Mouse (Mus musculus) kidney, embryonic 16.5 days (tissue): ENCODE data around the gene Tbc1d9b. TPM values are rescaled to one million over a fixed set of nuclear protein-coding genes. Genes with fewer than 3 reads are reported as not detected.

Experiments used
- ATAC-seq: fragments of 200-750 bp; cut with Nextera tagmentation; 2 replicates; pipeline ENCODE4 v1.8.0; 2017; ENCODE audit warnings: moderate TSS enrichment; ENCODE audit not compliant: low FRiP score, low TSS enrichment
- H3K27ac ChIP-seq: fragments of 300-500 bp; sonication (generic); 2 replicates; pipeline ENCODE4 v1.5.1; 2014; ENCODE audit warnings: low read length
- H3K27me3 ChIP-seq: fragments of 300-500 bp; sonication (generic); 2 replicates; pipeline ENCODE4 v1.6.1; 2014; ENCODE audit warnings: low read length, control low read depth, mixed read lengths; ENCODE audit not compliant: insufficient read depth
- H3K36me3 ChIP-seq: fragments of 300-500 bp; sonication (generic); 2 replicates; pipeline ENCODE4 v1.6.1; 2014; ENCODE audit warnings: low read length, control low read depth, mixed read lengths; ENCODE audit not compliant: insufficient read depth
- H3K4me1 ChIP-seq: fragments of 300-500 bp; sonication (generic); 2 replicates; pipeline ENCODE4 v1.6.1; 2014; ENCODE audit warnings: low read length, control low read depth, mixed read lengths; ENCODE audit not compliant: insufficient read depth
- H3K4me2 ChIP-seq: fragments of 300-500 bp; sonication (generic); replicated peaks from 2 replicates; pipeline ENCODE4 v1.6.1; 2014; ENCODE audit warnings: low read depth, low read length
- H3K4me3 ChIP-seq: fragments of 300-500 bp; sonication (generic); 2 replicates; pipeline ENCODE4 v1.5.1; 2014; ENCODE audit warnings: mild to moderate bottlenecking, low read length
- H3K9ac ChIP-seq: fragments of 300-500 bp; sonication (generic); replicated peaks from 2 replicates; pipeline ENCODE4 v1.6.1; 2014; ENCODE audit warnings: low read length
- H3K9me3 ChIP-seq: fragments of 300-500 bp; sonication (generic); 2 replicates; pipeline ENCODE4 v1.6.1; 2016; ENCODE audit warnings: low read length, control low read depth
- WGBS: fragments of 180-500 bp; shearing (Covaris S2); extraction: QIAGEN DNeasy Blood & Tissue Kit; methylation state at CpG from one replicate; pipeline ENCODE4 v1.1.7; 2014; 5-methylcytosine and 5-hydroxymethylcytosine counted together
- polyA plus RNA-seq: library from polyadenylated mRNA; unstranded; fragments of >200 nt; fragmentation: Nextera tagmentation; extraction: Ambion mirVana; gene quantifications from 2 replicates; pipeline ENCODE4 v1.2.1, GENCODE M21; 2015

The Tbc1d9b gene
- polyA plus RNA-seq, 1 experiment from 2014 or later = 44.3 TPM

DNA sequence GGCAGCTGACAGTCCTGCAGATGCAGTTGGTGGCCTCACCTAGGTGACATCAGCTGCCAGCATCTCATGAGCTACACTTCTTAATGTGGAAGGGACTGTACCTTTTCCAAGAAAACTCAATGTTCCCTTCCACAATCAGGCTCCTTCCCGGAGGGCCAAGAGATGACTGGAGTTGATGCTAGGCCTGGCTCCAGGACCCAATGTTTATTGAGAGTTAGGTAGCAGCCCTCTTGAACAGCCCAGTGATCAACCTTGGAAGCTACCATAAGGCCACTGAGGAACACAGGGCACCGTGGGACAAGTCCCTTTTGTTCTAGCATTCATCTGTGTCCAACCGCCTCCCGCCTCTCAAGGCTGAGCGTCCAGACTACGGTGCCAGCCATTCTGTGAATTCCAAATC lies 1.1 kb downstream of the Tbc1d9b start:
- WGBS = 86% methylated on average over 6 of the region's 6 CpGs

DNA sequence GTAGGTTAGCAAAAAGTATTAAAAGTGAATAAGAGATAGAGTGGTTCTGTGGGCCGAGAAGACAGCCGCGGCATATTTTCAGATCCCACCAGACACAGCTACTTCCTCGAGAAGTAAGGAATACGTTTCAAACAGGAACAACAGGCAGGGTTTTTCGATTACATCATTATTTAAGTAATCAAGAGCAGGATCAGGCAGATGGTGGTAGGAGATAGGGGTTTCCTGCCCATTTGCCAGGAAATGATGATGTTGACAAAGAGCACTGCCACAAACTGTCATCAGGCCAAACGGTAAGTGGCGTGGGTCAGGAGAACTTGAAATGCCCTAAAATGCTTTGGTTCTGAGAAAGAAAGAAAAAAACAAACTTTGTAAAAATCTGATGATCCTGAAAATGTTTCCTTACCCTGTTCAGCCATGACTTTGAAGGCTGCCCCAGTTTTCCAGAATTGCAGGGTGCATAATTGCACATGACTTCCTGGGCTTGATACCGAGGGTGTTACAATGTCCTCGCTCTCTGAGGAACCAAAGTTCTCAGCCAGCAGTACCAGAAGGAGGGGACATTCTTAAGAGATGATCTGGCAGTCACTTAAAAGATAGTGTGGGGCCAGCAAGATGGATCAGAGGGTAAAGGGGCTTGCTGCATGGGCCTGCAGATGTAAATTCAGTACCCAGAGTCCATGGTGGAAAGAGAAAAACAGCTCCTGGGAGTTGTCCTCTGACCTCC lies 3.1 kb downstream of the Tbc1d9b start:
- Histone ChIP-seq H3K36me3 (peaks cover 26% of the 10 kb centered on the region), H3K27ac (peak overlapping the region; percentile 43; the same call in 1 of the 2 replicates), H3K9me3 (no peaks in the 10 kb centered on the region), H3K4me2 (no peak overlapping the region), H3K9ac (no peak overlapping the region), H3K4me3 (no peak overlapping the region), H3K4me1 (peaks cover 14% of the 10 kb centered on the region), H3K27me3 (no peaks in the 10 kb centered on the region)
- ATAC-seq = no peak
- 74% methylated on average over 10 of the region's 10 CpGs for WGBS

More for the DNA sequence above, 1.1 kb downstream of the Tbc1d9b start:
- Histone ChIP-seq H3K36me3 (peaks cover 12% of the 10 kb centered on the region), H3K27me3 (no peaks in the 10 kb centered on the region), H3K4me3 (peak overlapping the region; percentile 73), H3K9ac (peak overlapping the region; percentile 96), H3K9me3 (no peaks in the 10 kb centered on the region), H3K4me1 (peaks cover 14% of the 10 kb centered on the region), H3K4me2 (peak overlapping the region; percentile 84), H3K27ac (no peak overlapping the region)
- no peak for ATAC-seq

DNA sequence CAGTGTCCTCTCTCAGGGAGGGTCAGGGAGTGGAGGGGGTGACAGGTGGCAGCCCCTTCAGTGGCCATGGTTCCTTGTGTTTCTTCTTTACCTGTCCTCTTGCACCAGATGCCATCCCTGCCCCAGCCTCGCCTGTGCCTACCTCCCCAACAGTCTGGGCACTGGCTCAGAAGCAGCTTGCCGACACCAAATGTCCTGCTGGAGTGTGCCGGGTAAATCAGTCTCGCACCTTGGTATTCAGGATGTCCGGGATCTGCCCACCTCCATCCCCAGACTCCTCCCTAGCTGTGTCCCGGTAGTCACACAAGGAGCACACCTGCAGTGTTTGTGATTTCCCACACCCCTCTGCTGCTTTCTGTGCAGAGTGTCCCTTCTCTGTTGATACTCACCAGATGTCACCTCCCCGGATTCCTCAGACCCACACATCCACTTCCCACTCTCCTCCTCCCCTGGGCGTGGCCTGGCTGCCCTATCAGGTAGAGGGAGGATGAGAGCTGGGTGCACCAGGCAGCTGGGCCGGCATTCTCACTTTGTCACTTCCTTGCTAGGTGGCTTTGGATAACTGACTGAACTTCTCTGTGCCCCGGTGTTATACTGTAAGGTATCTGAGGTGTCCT lies 7.1 kb downstream of the Tbc1d9b start:
- Histone ChIP-seq H3K9me3 (no peaks in the 10 kb centered on the region), H3K4me2 (no peak overlapping the region), H3K9ac (no peak overlapping the region), H3K4me1 (no peaks in the 10 kb centered on the region), H3K4me3 (no peak overlapping the region), H3K27me3 (no peaks in the 10 kb centered on the region), H3K36me3 (peaks cover 58% of the 10 kb centered on the region), H3K27ac (no peak overlapping the region)
- ATAC-seq = no peak
- WGBS = 65% methylated on average over 10 of the region's 10 CpGs

DNA sequence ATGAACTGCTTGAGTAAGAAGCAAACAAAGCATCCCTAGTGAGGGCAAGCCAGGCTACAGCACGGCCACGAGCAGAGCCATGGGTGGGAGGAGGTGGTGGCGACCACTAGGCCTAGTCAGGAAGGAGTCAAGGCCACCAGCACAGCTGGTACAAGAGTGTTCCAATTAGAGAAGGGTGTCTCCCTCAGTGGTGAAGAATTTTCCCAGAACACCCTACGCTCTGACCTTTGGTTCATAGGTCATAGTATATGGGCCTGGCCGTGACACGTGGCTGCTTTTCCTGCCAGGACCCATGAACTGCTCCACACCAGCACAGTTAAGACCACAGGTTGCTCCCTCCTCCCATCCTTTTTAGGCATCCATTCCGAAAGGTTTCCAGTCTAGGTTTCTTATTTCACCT lies 8.4 kb downstream of the Tbc1d9b start:
- Histone ChIP-seq H3K36me3 (peaks cover 62% of the 10 kb centered on the region), H3K27me3 (no peaks in the 10 kb centered on the region), H3K9ac (no peak overlapping the region), H3K27ac (no peak overlapping the region), H3K4me2 (no peak overlapping the region), H3K4me1 (no peaks in the 10 kb centered on the region), H3K4me3 (no peak overlapping the region), H3K9me3 (no peaks in the 10 kb centered on the region)
- WGBS = 75% methylated on average over 7 of the region's 7 CpGs
- no peak for ATAC-seq

DNA sequence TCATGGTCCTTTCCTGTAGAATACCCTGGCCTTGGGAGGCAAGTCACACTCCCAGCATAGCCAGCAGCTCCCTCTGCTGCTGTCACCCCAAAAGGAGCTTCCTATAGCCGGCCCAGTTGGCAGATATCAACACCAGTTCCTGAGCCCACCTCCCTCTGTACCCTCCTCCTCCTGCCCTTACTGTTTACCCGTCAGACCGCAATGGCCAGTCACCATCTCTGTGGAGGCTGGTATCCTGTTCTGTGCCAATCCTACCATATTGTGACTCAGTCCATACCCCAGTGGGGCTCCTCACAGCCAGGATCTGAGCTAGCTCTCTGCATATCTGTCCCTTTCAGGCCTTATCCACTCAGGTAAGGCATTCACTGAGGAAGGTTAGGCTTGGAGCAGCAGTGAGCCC lies 14.3 kb downstream of the Tbc1d9b start:
- Histone ChIP-seq H3K4me2 (no peak overlapping the region), H3K4me1 (no peaks in the 10 kb centered on the region), H3K9me3 (no peaks in the 10 kb centered on the region), H3K4me3 (no peak overlapping the region), H3K27me3 (no peaks in the 10 kb centered on the region), H3K9ac (no peak overlapping the region), H3K36me3 (peaks cover 78% of the 10 kb centered on the region), H3K27ac (no peak overlapping the region)
- ATAC-seq = no peak
- 89% methylated on average over 3 of the region's 3 CpGs for WGBS

DNA sequence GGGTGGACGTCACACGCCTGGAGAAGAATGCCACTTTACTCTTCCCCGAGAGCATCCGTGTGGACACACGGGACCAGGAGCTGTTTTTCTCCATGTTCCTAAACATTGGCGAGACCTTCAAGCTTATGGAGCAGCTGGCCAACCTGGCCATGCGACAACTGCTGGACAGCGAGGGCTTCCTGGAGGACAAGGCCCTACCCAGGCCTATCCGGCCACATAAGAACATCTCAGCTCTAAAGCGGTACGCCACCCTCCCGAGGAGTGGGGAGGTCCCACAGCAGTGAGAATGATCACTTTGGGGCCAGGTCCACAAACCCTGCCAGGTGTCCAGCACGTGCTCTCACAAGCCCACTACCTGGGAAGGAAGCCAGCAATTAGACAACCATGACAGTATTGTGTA lies 14.9 kb downstream of the Tbc1d9b start:
- Histone ChIP-seq H3K4me3 (no peak overlapping the region), H3K36me3 (peaks cover 78% of the 10 kb centered on the region), H3K27me3 (no peaks in the 10 kb centered on the region), H3K4me1 (no peaks in the 10 kb centered on the region), H3K27ac (no peak overlapping the region), H3K9ac (no peak overlapping the region), H3K9me3 (no peaks in the 10 kb centered on the region), H3K4me2 (no peak overlapping the region)
- 0 out of 2 replicates have a peak, but pooled peaks have one; percentile 43 for ATAC-seq
- WGBS = 96% methylated on average over 13 of the region's 13 CpGs

DNA sequence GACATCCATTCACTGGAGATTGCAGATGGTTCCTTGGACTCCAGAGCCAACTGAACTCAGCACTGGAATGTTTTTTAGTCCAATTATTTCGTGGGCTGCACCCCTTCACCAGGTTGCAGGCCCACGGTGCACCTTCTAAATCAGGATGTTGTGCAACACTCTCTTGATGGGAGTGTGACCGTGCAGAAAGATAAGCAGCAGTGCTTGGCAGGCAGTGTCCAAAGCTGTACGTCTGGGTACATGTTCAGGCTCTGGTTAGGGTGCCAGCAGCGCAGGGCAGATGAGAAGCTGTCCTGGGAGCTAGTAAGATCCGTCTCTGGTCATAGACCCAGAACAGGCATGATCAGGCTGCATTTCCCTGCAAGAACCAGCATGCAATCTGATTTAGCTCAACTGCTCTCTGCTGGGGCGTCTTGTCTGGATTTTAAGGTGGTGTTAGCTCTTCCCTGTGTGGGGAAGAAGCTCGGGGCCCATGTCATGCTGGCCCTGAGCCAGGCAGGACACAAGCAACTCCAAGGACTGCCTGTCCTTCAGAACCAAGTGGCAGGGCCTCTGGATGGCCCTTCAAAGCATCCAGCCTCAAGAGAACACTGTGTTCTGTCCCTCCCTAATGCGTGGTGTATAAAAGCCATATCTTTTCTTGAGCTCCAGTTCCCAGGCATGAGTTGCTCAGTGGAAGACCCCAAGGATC lies 16.2 kb downstream of the Tbc1d9b start:
- Histone ChIP-seq H3K4me1 (no peaks in the 10 kb centered on the region), H3K27me3 (no peaks in the 10 kb centered on the region), H3K4me3 (no peak overlapping the region), H3K9me3 (no peaks in the 10 kb centered on the region), H3K36me3 (peaks cover 80% of the 10 kb centered on the region), H3K9ac (no peak overlapping the region), H3K27ac (no peak overlapping the region), H3K4me2 (no peak overlapping the region)
- 83% methylated on average over 9 of the region's 9 CpGs for WGBS
- ATAC-seq = no peak

DNA sequence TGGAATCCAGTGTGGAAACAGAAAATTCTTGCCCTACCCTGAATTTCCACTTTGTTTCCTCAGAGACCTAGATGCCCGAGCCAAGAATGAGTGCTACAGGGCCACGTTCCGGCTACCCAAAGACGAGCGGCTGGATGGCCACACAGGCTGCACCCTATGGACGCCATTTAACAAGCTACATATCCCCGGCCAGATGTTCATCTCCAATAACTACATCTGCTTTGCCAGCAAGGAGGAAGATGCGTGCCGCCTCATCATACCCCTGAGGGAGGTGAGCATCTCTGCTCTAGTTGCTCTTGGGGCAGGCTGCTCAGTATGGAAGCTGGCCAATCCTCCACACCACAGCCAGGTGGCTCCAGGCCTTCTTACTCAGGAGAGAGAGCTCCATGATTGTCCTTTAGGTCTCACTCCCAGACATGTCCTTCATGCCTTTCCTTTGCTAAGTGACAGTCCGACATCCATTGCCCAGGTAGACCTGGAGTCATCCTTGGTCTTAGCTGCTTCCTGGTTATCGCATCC lies 16.8 kb downstream of the Tbc1d9b start:
- H3K4me2 ChIP-seq = no peak overlapping the region
- no peaks in the 10 kb centered on the region for H3K27me3 ChIP-seq
- no peaks in the 10 kb centered on the region for H3K4me1 ChIP-seq
- no peak overlapping the region for H3K9ac ChIP-seq
- H3K9me3 ChIP-seq = no peaks in the 10 kb centered on the region
- H3K27ac ChIP-seq = no peak overlapping the region
- H3K36me3 ChIP-seq = peaks cover 80% of the 10 kb centered on the region
- H3K4me3 ChIP-seq = no peak overlapping the region
- no peak for ATAC-seq
- 96% methylated on average over 11 of the region's 11 CpGs for WGBS

DNA sequence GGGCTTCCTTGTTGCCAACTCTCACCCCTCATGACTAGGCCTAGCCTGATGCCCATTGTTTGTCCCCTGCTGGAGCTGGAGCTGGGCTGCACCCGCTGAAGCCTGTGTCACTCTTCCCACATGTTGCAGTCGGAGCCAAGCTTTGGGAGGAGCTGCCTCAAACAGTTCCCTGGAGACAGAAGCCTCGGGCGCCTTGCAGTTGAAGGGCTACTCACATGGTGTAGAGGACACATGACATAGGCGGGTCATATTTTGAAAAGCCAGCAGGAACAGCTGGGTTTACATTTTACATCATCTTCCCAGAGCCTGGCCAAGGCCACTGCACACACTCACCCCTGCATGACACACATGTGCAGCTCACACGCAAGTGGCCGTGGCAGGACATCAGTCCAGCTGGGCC lies 18.0 kb downstream of the Tbc1d9b start:
- Histone ChIP-seq H3K4me1 (peaks cover 9% of the 10 kb centered on the region), H3K9ac (no peak overlapping the region), H3K27ac (no peak overlapping the region), H3K4me2 (no peak overlapping the region), H3K36me3 (peaks cover 78% of the 10 kb centered on the region), H3K27me3 (no peaks in the 10 kb centered on the region), H3K4me3 (no peak overlapping the region), H3K9me3 (no peaks in the 10 kb centered on the region)
- no peak for ATAC-seq
- WGBS = 84% methylated on average over 7 of the region's 7 CpGs
